Mouse (Mus musculus): ENCODE measurements around the gene Erg28. TPM values are rescaled to one million over a fixed set of nuclear protein-coding genes. Genes with fewer than 3 reads are reported as not detected.

Gene Erg28
- polyA plus RNA-seq, 1 experiment from 2014 or later: 96.8 TPM

DNA sequence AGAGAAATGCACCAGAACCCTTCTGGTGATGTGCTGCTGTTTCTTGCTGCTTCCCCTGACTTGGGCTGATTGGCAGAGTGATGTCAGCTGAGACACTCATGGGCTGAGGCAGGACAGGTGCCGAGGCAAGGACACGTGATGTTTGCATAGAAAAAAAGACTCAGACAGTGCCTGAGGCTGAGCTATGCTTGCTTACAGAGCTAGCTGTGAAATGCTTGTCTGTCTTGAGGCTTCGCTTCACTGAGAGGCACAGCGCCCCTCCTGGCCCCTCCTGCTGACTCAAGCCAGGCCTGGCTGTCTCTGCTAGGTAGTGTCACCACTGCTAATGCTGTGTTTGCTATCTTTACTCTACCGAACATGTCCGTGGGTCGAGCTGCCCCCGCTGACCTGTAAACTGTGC is 26.3 kb upstream of the Erg28 start:
- peaks cover 29% of the 10 kb centered on the region; the same call in 1 of the 2 replicates for H3K36me3 ChIP-seq

DNA sequence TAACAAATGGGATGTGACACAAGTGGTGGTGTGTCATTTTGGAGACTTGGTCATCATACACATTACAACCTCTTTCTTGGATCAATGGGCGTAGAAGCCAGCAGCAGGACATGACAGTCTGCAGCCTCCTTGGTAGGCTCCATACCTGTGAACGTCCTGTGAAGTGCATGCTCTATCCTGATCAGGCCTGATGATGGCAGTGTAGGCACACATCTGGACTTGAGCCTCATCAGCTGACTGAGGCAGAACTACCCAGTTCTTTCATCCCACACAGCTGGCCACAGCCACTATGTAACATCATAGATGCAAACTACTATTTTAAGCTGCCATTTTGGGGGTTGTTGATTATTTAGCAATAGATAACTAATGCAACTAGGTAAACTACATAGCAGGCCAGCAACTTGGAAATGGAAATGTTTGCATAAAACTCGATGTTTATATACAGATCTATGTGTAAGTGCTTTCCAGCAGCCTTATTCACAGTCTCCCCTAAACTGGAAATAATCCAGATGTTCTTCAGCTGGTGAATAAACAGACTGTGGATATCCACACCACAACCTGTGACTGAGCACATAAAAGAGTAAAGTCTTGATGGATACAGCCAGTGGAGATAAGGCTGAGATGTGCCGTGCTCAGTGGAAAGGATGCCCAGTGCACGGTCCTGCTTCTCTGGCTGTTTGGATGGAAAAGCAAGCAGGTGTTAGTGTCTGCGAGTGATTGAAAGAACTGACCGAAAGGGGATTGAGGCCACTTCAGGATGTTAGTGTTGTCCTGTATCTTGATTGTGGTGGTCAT is 24.0 kb upstream of the Erg28 start:
- Histone ChIP-seq H3K36me3 (peaks cover 40% of the 10 kb centered on the region), H3K4me1 (replicated peaks) (no peaks in the 10 kb centered on the region), H3K27ac (no peak overlapping the region), H3K4me2 (no peak overlapping the region), H3K27me3 (no peaks in the 10 kb centered on the region), H3K4me3 (replicated peaks) (no peak overlapping the region), H3K9ac (replicated peaks) (no peak overlapping the region), H3K9me3 (no peaks in the 10 kb centered on the region)
- ATAC-seq (ENCODE audit: insufficient number of reproducible peaks, insufficient read depth, low FRiP score, low TSS enrichment, low read depth): no peak
- WGBS: 81% methylated on average over 7 of the region's 7 CpGs

More for the DNA sequence above, 26.3 kb upstream of the Erg28 start:
- WGBS: 87% methylated on average over 8 of the region's 8 CpGs
- Histone ChIP-seq H3K4me3 (replicated peaks) (no peak overlapping the region), H3K4me2 (no peak overlapping the region), H3K9me3 (no peaks in the 10 kb centered on the region), H3K27ac (no peak overlapping the region), H3K4me1 (replicated peaks) (no peaks in the 10 kb centered on the region), H3K27me3 (no peaks in the 10 kb centered on the region), H3K9ac (replicated peaks) (no peak overlapping the region)
- ATAC-seq (ENCODE audit: insufficient number of reproducible peaks, insufficient read depth, low FRiP score, low TSS enrichment, low read depth): no peak

DNA sequence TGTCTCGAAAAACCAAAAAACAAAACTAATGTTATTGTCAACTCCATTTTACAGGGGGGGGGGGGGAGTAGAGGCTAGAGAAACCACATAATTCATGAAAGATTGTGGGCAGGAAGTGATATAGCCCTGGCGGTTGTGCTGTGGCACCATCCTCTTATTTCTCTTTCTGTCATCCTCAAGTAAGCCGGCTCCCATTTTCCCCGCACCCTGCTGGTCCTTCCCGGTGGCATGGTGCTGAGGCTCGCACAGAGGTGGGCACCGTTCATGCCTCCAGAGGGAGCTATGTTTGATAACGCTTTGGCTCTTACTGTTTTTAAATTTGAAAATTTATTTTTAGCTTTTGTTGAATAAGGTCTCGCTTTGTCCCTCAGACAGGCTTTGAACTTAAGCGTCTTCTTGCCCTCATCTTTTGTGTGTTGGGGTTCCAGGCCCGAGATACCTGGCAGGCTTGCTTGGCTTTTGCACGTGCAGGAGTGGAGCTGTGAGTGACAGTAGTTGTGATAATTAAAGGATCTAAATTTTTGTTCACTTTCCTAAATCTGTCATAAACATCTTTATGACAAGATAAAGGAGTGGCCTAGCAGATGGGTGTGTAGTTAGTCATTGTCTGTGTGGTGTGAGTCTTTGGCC is 15.1 kb upstream of the Erg28 start:
- ATAC-seq (ENCODE audit: insufficient number of reproducible peaks, insufficient read depth, low FRiP score, low TSS enrichment, low read depth): no peak
- Histone ChIP-seq H3K9ac (replicated peaks) (no peak overlapping the region), H3K27ac (no peak overlapping the region), H3K9me3 (no peaks in the 10 kb centered on the region), H3K4me2 (no peak overlapping the region), H3K36me3 (peaks cover 20% of the 10 kb centered on the region), H3K4me1 (replicated peaks) (no peaks in the 10 kb centered on the region), H3K27me3 (no peaks in the 10 kb centered on the region), H3K4me3 (replicated peaks) (no peak overlapping the region)
- 90% methylated on average over 12 of the region's 12 CpGs for WGBS

DNA sequence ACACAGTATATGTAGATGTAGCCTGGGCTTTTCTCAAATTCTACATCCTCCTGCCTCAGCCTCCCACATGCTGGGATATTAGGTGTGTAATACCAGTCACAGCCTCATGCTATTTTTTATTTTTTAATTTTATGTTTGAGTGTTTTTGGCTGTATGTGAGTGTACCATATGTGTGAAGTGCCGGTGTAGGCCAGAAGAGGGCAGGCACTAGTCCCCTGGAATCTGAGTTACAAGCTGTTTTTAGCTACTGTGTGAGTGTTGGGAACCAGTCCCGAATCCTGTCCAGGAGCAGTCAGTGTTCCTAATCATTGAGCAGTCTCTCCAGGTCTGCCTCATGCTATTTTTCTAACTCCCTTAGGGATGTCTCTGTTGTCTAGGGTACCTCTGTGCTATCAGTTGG is 13.4 kb upstream of the Erg28 start:
- H3K27me3 ChIP-seq: no peaks in the 10 kb centered on the region
- H3K4me3 ChIP-seq (replicated peaks): no peak overlapping the region
- WGBS: 82% methylated on average over 2 of the region's 2 CpGs
- no peaks in the 10 kb centered on the region for H3K9me3 ChIP-seq
- no peak overlapping the region for H3K4me2 ChIP-seq
- no peaks in the 10 kb centered on the region for H3K4me1 ChIP-seq (replicated peaks)
- peaks cover 20% of the 10 kb centered on the region; the same call in 1 of the 2 replicates for H3K36me3 ChIP-seq
- no peak overlapping the region for H3K27ac ChIP-seq
- no peak for ATAC-seq (ENCODE audit: insufficient number of reproducible peaks, insufficient read depth, low FRiP score, low TSS enrichment, low read depth)
- H3K9ac ChIP-seq (replicated peaks): no peak overlapping the region

DNA sequence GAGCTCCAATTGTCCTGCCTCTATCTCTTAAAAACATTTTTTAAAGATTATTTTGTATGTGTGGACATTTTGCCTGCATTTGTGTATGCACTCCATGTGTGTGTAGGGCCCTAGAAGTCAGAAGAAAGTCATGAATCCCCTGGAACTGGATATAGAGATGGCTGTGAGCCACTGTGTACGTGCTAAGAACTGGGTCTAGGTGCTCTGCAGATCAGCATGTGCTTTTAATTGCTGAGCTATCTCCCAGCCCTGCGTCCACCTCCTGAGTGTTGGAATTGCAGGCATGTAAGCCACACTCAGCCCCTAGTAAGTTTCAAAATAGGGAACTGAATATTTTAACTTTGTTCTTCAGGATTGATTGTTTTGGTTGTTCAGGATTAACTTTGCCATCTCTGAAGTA is 10.2 kb upstream of the Erg28 start:
- Histone ChIP-seq H3K4me2 (no peak overlapping the region), H3K36me3 (peaks cover 33% of the 10 kb centered on the region), H3K4me3 (replicated peaks) (no peak overlapping the region), H3K27me3 (no peaks in the 10 kb centered on the region), H3K27ac (no peak overlapping the region), H3K9ac (replicated peaks) (no peak overlapping the region), H3K9me3 (no peaks in the 10 kb centered on the region), H3K4me1 (replicated peaks) (no peaks in the 10 kb centered on the region)
- no peak for ATAC-seq (ENCODE audit: insufficient number of reproducible peaks, insufficient read depth, low FRiP score, low TSS enrichment, low read depth)
- WGBS: 75% methylated on average over 2 of the region's 2 CpGs

GRCm38 (mm10) chr12:85830691-85831090 is 6.3 kb upstream of the Erg28 start:
- Histone ChIP-seq H3K27me3 (no peaks in the 10 kb centered on the region), H3K4me1 (replicated peaks) (no peaks in the 10 kb centered on the region), H3K36me3 (peaks cover 44% of the 10 kb centered on the region), H3K4me3 (replicated peaks) (no peak overlapping the region), H3K9me3 (no peaks in the 10 kb centered on the region), H3K27ac (no peak overlapping the region), H3K4me2 (no peak overlapping the region), H3K9ac (replicated peaks) (no peak overlapping the region)
- ATAC-seq (ENCODE audit: insufficient number of reproducible peaks, insufficient read depth, low FRiP score, low TSS enrichment, low read depth): no peak
- WGBS: 85% methylated on average over 3 of the region's 3 CpGs

DNA sequence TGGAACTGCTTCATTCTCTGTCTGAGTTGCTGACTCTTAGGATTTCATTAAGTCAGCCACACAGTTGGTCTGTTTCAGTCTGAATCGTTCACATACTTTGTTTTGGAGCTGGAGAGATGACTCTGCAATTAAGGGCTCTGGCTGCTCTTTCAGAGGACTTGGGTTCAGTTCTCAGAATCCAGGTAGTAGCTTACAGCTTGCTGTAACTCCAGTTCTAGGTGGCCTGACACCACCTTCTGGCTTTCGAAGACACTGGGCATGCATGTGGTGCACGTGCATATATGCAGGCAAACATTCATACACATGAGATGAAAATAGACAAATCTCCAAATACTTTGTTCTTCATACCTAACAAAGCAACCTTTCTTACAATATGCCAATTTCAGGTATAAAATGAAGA is 5.5 kb upstream of the Erg28 start:
- Histone ChIP-seq H3K9me3 (no peaks in the 10 kb centered on the region), H3K4me2 (no peak overlapping the region), H3K36me3 (peaks cover 44% of the 10 kb centered on the region), H3K27me3 (no peaks in the 10 kb centered on the region), H3K27ac (no peak overlapping the region), H3K4me1 (replicated peaks) (0 out of 2 replicates have a peak, but pooled peaks cover 2% of the 10 kb centered on the region), H3K4me3 (replicated peaks) (no peak overlapping the region), H3K9ac (replicated peaks) (no peak overlapping the region)
- ATAC-seq (ENCODE audit: insufficient number of reproducible peaks, insufficient read depth, low FRiP score, low TSS enrichment, low read depth): no peak
- 91% methylated on average over 3 of the region's 3 CpGs for WGBS

GRCm38 (mm10) chr12:85828856-85829255 is 4.5 kb upstream of the Erg28 start:
- Histone ChIP-seq H3K4me2 (no peak overlapping the region), H3K9ac (replicated peaks) (no peak overlapping the region), H3K9me3 (no peaks in the 10 kb centered on the region), H3K4me1 (replicated peaks) (peaks cover 3% of the 10 kb centered on the region), H3K36me3 (peaks cover 44% of the 10 kb centered on the region), H3K4me3 (replicated peaks) (no peak overlapping the region), H3K27ac (no peak overlapping the region), H3K27me3 (no peaks in the 10 kb centered on the region)
- no peak for ATAC-seq (ENCODE audit: insufficient number of reproducible peaks, insufficient read depth, low FRiP score, low TSS enrichment, low read depth)
- WGBS: 91% methylated on average over 3 of the region's 3 CpGs

DNA sequence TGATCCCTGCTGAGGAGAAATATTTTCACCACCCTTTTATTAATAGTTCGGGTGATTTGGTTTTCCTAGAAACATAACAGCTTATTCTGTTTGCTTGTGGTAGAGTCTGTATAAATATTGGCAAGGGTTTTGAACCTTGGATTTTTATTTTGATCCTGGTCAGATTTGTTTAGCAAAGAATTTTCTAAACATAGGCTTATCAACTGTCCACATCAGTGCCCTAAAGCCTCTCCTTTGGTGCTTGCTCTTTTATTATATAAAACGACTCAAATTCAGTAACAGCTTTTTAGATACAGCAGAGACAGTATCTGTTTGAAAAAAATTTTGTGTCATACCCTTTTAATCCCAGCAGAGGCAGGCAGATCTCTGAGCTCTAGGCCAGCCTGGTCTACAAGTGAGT is 1.5 kb upstream of the Erg28 start:
- Histone ChIP-seq H3K27ac (no peak overlapping the region), H3K36me3 (peaks cover 28% of the 10 kb centered on the region), H3K4me1 (replicated peaks) (peaks cover 11% of the 10 kb centered on the region), H3K9me3 (no peaks in the 10 kb centered on the region), H3K27me3 (no peaks in the 10 kb centered on the region), H3K4me2 (peak overlapping the region; percentile 85), H3K4me3 (replicated peaks) (no peak overlapping the region), H3K9ac (replicated peaks) (no peak overlapping the region)
- ATAC-seq (ENCODE audit: insufficient number of reproducible peaks, insufficient read depth, low FRiP score, low TSS enrichment, low read depth): no peak
- WGBS: 64% methylated on average over 2 of the region's 2 CpGs

DNA sequence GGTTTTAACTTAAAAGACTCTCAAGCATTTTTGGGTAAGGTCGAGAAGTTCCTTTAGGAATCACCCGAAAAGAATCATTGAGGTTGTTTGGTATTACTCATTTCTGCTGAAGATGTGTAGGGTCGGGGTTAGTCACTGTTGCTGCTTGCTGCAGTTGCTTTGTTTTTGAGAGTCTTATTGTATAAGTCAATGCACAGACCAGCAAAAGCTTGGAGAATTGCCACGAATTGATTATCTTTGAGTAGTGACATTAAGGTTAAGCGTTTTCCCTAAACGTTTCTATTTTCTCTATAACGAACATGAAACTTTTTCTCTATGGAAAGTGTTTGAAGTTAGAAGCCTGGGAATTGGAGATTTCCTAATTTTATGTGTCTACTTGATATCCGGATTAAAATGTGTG is 1.0 kb upstream of the Erg28 start:
- Histone ChIP-seq H3K27ac (peak overlapping the region; percentile 97), H3K9me3 (no peaks in the 10 kb centered on the region), H3K4me3 (replicated peaks) (peak overlapping the region; percentile 79), H3K36me3 (peaks cover 25% of the 10 kb centered on the region), H3K27me3 (no peaks in the 10 kb centered on the region), H3K4me1 (replicated peaks) (peaks cover 11% of the 10 kb centered on the region), H3K9ac (replicated peaks) (peak overlapping the region; percentile 73), H3K4me2 (peak overlapping the region; percentile 85)
- ATAC-seq (ENCODE audit: insufficient number of reproducible peaks, insufficient read depth, low FRiP score, low TSS enrichment, low read depth): no peak
- WGBS: 15% methylated on average over 8 of the region's 8 CpGs

DNA sequence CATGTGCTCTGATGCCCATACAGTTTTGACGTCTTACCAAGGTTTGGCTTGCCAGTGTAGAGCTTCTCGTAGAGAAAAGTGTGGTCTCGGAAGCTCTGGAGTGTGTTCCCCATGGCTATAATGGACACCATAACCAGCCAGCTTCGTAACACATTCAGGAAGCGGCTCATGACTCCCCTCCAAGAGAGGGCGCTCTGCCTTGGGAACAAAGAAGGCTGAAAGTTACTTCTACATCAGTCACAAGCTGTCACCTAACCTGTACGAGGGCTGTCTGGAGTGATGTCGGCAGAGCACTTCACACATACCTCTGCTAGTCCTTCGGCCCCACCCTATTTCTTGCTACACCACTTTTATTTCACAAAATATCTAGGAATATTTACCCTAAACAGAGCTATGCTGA is 2.3 kb downstream of the Erg28 start:
- no peak overlapping the region for H3K27ac ChIP-seq
- peaks cover 38% of the 10 kb centered on the region for H3K36me3 ChIP-seq
- H3K4me2 ChIP-seq: no peak overlapping the region
- H3K27me3 ChIP-seq: no peaks in the 10 kb centered on the region
- no peak overlapping the region for H3K4me3 ChIP-seq (replicated peaks)
- no peak overlapping the region for H3K9ac ChIP-seq (replicated peaks)
- 73% methylated on average over 9 of the region's 9 CpGs for WGBS
- ATAC-seq (ENCODE audit: insufficient number of reproducible peaks, insufficient read depth, low FRiP score, low TSS enrichment, low read depth): no peak
- no peaks in the 10 kb centered on the region for H3K9me3 ChIP-seq
- H3K4me1 ChIP-seq (replicated peaks): peaks cover 11% of the 10 kb centered on the region

Measured in limb, embryonic 12.5 days (tissue).